Mouse (Mus musculus) adrenal gland, postnatal 36 days (tissue): ENCODE results near the gene Lrif1. TPM values are rescaled to one million over a fixed set of nuclear protein-coding genes. Genes with fewer than 3 reads are reported as not detected.
"Not testable (repeated sequence)": the region's sequence is repeated elsewhere in the genome, so short reads cannot be mapped to it uniquely, and the experiment has no call there.

Experiments used
- DNase-seq, 2 experiments: peaks; one replicate each; pipeline ENCODE4 v3.0.0; 2021; ENCODE audit warnings: mixed read lengths in 1 of 2
- long read RNA-seq, 2 experiments: library from polyadenylated mRNA; stranded (forward); transcript quantifications; one replicate each; pipeline ENCODE4 v2.0.0; 2021; ENCODE audit warnings: borderline sequencing depth in 2 of 2
- total RNA-seq, 2 experiments: library from RNA; stranded (reverse); gene quantifications; 2 replicates each; pipeline ENCODE4 v1.2.3; 2021

The Lrif1 gene
- total RNA-seq = 10 to 100 TPM; 15.6 to 18.5 TPM
- long read RNA-seq, experiment 1, transcript Lrif1-203 (3 exons, 1,669 nt) = major isoform, 5 of 10 reads
- long read RNA-seq, experiment 1, partial matches to known transcripts = 2 of 10 reads
- long read RNA-seq, experiment 1, other reads (novel, unspliced or antisense) = 1 of 10 reads
- long read RNA-seq, experiment 2, partial matches to known transcripts = 0 of 6 reads
- long read RNA-seq, experiment 2, other reads (novel, unspliced or antisense) = 0 of 6 reads

- peak; percentile 67 to 73 for DNase-seq
These were observed at the start of gene Lrif1 for GRCm38 (mm10) chr3:106684830-106685229. Lrif1 (plus strand) TSS chr3:106684987.

DNA sequence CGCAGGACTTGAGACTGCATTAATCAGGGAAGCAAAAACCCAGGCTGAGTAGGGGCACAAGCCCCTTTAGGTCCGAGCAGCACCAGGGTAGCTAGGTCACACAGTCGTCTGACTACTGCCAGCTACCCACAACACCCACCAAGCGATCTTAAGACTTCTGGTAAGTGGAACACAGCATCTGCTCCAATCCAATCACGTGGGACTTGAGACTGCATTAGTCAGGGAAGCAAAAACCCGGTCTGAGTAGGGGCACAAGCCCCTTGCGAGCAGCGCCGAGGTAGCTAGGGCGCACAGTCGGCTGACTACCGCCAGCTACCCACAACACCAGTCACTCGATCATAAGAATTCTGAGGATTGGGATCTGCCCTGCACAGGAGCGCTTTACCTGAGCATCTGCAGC is 12.0 kb upstream of the Lrif1 start:
- not testable (repeated sequence) for DNase-seq

DNA sequence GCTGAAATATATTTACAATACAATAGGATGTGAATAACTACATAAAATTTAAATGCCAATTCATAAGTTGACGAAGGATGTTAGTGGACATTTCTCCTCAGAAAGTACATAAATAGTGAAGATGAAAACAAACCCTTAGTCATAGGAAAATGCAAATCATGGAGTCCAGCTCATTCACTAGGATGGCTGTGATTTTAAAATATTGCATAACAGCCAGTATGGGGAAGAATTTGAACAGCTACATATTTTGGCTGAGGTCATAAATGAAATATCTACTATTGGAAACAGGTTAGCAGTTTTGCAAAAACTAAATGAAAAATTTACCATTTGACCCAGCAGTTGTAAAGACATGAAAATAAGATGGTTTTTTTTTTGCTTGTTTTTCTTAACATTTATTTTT is 594 bp downstream of the Lrif1 start:
- no peak for DNase-seq

DNA sequence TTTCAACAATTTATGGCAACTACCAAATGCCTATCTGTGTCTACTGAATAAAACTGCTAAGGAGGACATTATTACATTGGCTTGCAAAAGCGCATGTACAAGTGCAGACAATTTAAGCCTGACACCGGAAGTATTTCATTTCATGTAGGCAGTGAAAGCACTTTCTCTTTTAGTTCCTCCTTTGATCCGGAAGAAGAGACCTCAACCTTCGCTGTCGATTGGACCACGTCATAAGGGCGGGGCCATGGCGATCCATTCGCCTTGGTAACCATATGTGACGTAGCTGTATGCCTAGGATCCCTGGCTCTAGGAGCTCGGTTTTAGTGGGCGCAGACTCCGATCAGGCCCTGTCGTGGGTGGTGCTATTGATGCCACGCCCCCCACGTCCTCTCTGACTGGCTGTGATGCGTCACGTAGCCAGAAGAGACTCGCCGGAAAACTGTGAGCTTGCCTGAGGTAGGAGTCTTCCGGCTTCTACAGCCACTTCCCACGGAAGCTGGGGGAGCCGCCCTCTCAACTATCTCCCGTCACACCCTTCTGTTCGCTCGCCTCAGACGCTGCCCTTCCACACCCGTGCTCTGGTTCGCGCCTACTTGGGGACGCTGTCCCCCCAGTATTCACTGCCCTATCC is 36.7 kb downstream of the Lrif1 start:
- peak; percentile 94 to 95 for DNase-seq

GRCm38 (mm10) chr3:106722028-106722945 is 37.5 kb downstream of the Lrif1 start:
- peak; percentile 84 to 88 for DNase-seq

- no peak for DNase-seq
These were observed 71.1 kb downstream of the Lrif1 start for GRCm38 (mm10) chr3:106755898-106756297.

DNA sequence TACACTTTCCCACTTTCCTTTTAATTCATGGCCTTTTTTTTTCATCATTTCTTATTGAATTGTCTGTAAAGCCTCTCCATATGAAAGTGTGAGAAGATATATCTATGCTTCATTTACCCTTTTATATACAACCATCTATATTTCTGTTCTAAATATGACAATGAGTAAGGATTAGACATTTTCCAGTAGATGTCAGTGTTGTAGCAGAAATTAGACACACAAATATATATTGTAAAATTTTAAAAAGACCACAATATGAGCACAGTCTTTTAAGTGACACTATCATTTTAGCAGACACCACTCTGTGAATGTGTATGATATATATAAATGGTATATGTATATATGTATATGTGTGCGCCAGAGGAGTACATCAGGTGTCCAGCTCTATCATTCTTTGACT is 87.0 kb downstream of the Lrif1 start:
- DNase-seq = no peak

DNA sequence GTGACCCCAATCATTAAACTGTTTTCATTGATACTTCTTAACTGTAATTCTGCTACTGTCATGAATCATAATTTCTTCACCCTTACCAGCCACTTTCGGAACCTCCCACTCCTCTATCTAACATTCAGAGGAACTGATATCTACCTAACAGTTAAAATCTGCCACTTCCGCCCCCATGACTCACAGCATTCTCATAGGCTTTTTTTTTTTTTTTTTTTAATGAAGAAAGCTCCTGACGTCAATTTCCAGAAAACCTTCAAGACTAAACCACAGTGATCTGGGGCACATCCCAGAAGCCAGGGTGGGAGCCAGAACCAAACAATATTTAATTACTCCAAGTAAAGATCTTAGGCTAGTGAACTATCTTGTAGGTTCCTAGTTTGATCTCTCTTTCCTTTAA is 100.3 kb downstream of the Lrif1 start:
- no peak for DNase-seq

Other genes starting within 250 kb of the Lrif1 start
- gene Dennd2d, start 202.6 kb upstream of the Lrif1 start, total RNA-seq = 1 to 10 TPM; 2.5 to 4.8 TPM
- gene Dram2, start 137.2 kb upstream of the Lrif1 start, total RNA-seq = 100 to 1,000 TPM in 1 of 2 experiments, 10 to 100 TPM in 1; 70.8 to 116 TPM
- gene Cept1, start 137.2 kb upstream of the Lrif1 start, total RNA-seq = 10 to 100 TPM; 37.2 to 37.7 TPM
- gene Cd53, start 105.2 kb downstream of the Lrif1 start, total RNA-seq = 10 to 100 TPM in 1 of 2 experiments, 1 to 10 TPM in 1; 7.8 to 10.4 TPM
- gene Olfr266, start 141.3 kb downstream of the Lrif1 start, total RNA-seq = not detected